Mouse (Mus musculus) left cerebral cortex, adult 2 months (tissue): ENCODE results near the gene Dennd4b. TPM values are rescaled to one million over a fixed set of nuclear protein-coding genes. Genes with fewer than 3 reads are reported as not detected.
"Not testable (repeated sequence)": the region's sequence is repeated elsewhere in the genome, so short reads cannot be mapped to it uniquely, and the experiment has no call there.

Experiments used
- DNase-seq, 2 experiments: peaks; one replicate each; pipeline ENCODE4 v3.0.0; 2021 to 2022; ENCODE audit warnings: low spot score in 2 of 2, mixed read lengths in 1 of 2; ENCODE audit errors: extremely low spot score in 1 of 2
- H3K27ac ChIP-seq: fragments of 200-600 bp; 2 replicates; pipeline ENCODE4 v1.8.1; 2022
- H3K4me3 ChIP-seq: fragments of 200-600 bp; 2 replicates; pipeline ENCODE4 v1.8.1; 2022
- CTCF ChIP-seq: fragments of 200-600 bp; IDR thresholded peaks from 2 replicates; pipeline ENCODE4 v1.8.1; 2022; ENCODE audit warnings: antibody characterized with exemption, mild to moderate bottlenecking, moderate library complexity
- intact Hi-C: fragments of 180-260 bp; cut with DNase I; formaldehyde crosslinking; loops from one replicate; pipeline ENCODE4 v1.15.1; 2025
- total RNA-seq, 2 experiments: library from RNA; stranded (reverse); gene quantifications; 2 replicates each; pipeline ENCODE4 v1.2.3; 2021

Gene Dennd4b
- total RNA-seq, 2 experiments from 2014 or later = 35.0 to 36.7 TPM

DNA sequence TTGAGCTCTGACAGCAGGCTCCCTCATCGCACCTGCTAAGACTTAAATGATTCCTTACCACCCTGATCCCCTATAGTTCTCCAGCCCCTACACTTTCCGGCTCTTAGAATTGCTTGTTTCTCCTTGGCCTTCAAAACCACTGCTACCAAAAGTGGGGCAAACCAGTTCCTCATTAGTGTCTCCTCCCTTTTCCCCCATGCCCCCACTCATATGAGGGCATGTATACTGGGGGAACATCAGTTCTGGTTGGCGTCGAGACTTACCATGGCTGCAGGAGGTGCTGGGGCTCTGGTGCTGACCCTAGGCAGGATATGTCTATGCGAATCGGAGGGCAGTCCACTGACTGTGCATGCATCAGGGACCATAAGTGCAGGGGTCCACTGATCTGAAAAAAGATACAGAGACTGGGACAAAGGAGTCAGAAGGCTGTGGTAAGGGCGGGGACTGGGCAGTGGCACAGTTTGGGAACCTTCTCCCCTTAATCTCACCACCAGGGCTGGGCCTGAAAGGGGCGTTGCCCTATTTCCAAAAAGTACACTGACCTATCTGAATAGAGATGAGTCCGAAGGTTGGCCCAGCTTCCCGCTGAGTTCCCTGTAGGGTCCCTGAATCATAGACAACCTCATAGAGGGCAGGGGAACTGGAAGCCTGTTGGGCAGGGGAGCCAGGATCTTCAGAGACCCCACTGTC is 23.2 kb upstream of the Dennd4b start:
- DNase-seq = no peak
- no peak overlapping the region for H3K4me3 ChIP-seq
- intact Hi-C loops = no loop called here
- no peak overlapping the region for H3K27ac ChIP-seq
- no peak for TF ChIP-seq CTCF

DNA sequence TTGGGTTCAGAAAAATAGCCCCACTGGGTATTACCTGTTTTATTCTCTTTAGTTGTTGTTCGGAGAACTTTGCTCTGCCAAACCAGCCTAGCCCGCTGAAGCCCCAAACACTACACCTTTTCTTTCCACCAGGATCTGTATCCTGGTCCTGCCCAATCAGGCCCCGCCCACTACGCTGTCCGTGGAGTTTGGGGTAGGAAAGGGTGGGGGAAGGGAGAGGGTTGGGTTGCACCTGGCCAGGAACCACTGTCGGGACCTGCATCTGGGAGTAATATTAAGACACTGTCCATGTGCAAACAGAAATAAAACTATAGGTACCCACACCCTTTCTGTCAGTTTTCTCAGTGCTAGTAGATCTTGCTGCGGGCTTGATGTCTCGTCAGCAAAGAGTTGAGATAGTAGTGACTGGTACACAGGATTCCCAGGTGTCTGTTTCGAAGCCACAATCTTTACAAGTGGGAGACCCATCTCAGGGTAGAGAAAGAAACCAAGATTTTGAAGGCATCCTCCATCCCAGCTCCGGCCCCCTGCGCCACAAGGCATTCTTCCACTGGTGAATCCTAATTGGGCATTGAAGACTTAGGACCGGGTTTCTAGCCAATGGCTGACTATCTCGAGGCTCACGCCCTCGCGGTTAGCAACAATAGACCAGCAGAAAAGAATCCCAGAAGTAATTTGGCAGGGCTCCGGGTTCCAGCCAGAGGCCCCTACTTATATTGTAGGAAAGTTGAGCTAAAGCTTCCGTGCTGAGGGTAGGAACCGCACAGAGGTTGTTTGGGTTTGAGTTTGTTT is 21.8 kb upstream of the Dennd4b start, which contains the start of gene Creb3l4:
TSS of gene Creb3l4 (minus strand) at position 529 of the 792 bp plus-strand sequence.
- TF ChIP-seq CTCF = no peak
- no peak for DNase-seq
- H3K27ac ChIP-seq = no peak within 1 kb of the TSS
- peak within 1 kb of the TSS; percentile 24 for H3K4me3 ChIP-seq
- intact Hi-C loops = no loop called here

DNA sequence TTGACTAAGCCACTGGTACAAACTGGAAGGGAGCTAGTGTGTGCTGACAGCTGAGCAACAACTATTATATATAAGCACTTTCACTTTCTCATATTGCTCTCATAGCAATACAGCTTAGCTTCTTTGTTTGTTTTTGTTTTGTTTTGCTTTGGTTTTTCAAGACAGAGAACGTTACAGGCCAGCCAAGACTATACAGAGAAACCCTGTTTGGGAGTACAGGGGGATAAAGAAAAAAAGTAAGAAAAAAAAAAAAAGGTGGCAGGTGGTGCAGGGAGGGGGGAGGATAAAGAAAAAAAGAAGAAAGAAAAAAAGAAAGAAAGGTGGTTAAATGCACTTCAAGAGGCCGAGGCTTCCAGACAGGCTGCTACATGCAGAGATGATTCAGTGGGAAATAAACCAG is 19.6 kb upstream of the Dennd4b start:
- no peak overlapping the region for H3K4me3 ChIP-seq
- intact Hi-C loops = no loop called here
- no peak for TF ChIP-seq CTCF
- DNase-seq = no peak
- no peak overlapping the region for H3K27ac ChIP-seq

DNA sequence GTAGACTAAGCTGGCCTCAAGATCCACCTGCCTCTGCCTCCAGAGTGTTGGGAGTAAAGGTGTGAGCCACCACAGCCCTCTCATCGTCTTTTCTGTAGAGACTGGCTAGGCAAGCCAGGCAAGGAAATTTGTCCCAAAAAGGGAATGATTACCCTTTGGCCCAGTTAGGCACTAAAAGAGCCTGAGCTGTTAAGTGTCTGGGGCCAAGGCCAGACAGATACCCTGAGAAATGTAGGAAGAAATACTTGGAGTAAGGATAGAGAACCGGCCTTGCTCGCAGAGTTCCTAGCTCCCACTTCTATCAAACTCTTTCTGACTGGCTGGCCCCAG is 17.4 kb upstream of the Dennd4b start:
- TF ChIP-seq CTCF = peak; percentile 14
- intact Hi-C loops = no loop called here
- H3K4me3 ChIP-seq = peak overlapping the region; percentile 91
- DNase-seq = no peak
- H3K27ac ChIP-seq = peak overlapping the region; percentile 91

DNA sequence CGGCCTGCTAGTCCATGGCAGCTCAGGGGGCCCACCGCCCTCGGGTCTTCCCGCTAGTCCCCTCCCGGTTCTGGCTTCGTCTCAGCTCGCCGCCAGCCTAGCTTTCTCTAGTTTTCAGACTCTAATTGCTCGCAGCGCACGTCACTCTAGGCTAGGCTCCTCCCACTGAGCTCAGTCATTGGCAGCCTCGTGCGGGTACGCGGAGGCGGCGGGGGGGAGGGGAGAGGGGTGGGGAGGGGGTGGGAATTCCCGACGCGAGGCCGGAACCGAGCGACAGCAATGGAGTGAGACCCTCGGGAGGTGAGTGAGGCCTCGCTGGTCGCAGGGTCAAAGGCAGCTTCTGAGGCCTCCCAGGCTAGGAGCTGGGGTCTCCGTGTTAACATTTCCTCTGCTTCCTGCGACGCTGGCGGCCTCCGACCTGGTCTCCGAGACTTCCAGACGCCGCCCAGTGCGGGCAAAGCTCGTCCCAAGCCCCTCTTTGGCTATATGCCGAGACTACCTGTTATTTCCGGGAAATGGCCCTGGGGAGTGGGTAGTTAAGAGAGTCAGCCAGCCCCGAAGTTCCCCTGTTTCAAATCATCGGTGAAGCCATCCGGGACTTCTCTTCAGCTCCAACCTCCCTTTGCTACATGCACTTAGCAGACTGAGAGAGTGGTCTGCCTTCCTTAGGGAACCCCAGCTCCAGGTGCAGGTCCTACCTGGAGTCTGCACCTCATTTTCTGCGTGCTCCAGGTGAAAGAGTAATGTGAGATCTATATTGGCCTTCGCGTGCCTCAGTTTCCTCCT is 16.8 kb upstream of the Dennd4b start, which contains the start of gene Slc39a1:
TSS of gene Slc39a1 (plus strand) at position 213 of the 786 bp plus-strand sequence.
- Histone ChIP-seq H3K4me3 (peak within 1 kb of the TSS; percentile 91), H3K27ac (peak within 1 kb of the TSS; percentile 91)
- DNase-seq = peak; percentile 88 to 90
- intact Hi-C loops = loop anchor here (2.0 kb wide), 1 partner anchor 17 kb away; the partner anchor contains the start of gene Jtb
- TF ChIP-seq CTCF = no peak

DNA sequence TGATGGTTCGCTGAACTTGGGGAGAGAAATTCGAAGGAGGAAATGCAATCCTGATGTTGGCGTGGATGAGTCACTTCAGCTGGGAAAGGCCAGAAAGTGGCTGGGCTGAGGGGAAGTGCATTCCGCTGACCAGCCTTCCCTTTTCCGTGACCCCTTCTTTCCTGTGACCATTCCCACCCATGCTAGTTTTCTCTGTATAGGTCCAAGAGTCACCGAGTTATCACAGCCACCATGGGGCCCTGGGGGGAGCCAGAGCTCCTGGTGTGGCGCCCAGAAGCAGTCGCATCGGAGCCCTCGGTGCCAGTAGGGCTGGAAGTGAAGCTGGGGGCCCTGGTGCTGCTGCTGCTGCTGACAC is 16.3 kb upstream of the Dennd4b start:
- intact Hi-C loops = loop anchor here (2.0 kb wide), 1 partner anchor 18 kb away; the partner anchor contains the start of gene Jtb

DNA sequence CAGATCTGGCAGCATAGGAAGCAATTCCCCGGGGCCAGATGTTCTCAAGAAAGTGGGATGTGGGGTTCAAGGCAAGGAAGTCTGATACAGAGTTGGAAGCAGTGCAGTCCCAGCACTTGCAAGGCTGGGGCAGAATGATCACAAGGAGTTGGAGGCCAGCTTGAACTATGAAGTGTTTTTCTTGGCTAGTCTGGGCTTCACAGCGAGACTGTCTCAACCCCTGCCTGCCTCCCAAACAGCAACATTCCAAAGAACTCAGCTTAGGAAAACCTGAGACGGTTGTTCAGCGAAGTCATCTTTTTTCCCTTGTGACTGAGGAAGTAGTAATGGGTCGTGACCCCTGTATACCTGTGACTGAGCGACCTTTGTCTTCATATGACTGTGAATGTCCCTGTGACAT is 14.2 kb upstream of the Dennd4b start:
- Histone ChIP-seq H3K4me3 (no peak overlapping the region), H3K27ac (no peak overlapping the region)
- no peak for DNase-seq
- intact Hi-C loops = no loop called here
- TF ChIP-seq CTCF = no peak

More for the DNA sequence above, 16.3 kb upstream of the Dennd4b start:
- peak in 1 of 2 experiments; percentile 18 for DNase-seq
- Histone ChIP-seq H3K27ac (peak overlapping the region; percentile 91), H3K4me3 (peak overlapping the region; percentile 91)
- TF ChIP-seq CTCF = no peak

DNA sequence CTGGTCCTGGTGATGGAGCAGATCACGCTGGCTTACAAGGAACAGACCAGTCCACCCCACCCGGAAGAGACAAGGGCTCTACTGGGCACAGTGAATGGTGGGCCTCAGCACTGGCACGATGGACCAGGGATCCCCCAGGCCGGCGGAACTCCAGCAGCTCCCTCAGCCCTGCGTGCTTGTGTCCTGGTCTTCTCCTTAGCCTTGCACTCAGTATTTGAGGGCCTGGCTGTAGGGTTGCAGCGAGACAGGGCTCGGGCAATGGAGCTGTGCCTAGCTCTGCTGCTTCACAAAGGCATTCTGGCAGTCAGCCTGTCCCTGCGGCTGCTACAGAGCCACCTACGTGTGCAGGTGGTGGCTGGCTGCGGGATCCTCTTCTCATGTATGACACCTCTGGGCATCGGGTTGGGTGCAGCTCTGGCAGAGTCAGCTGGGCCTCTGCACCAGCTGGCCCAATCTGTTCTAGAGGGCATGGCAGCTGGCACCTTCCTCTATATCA is 13.2 kb upstream of the Dennd4b start:
- intact Hi-C loops, DNase-seq, H3K4me3 ChIP-seq: not testable (repeated sequence)
- H3K27ac ChIP-seq = peak overlapping the region; percentile 24; the same call in 1 of the 2 replicates

DNA sequence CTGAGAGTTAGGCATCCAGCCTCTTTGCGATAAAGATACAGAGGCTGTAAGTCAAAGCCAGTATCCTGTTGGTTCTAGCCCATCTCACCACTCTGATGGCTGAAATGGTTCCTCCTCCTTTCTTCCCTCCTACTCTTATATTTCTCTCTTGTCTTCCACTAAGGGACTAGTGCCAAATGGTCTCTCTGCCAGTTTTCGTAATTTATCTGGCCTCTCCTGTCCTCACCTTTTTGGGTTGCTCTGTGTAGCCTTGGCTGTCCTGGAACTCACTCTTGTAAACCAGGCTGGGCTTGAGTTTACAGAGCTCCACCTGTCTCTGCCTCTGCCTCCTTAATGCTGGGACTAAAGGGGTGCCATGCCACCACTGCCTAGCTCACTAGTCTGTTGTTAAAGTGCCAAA is 12.3 kb upstream of the Dennd4b start:
- intact Hi-C loops, H3K27ac ChIP-seq, DNase-seq, H3K4me3 ChIP-seq: not testable (repeated sequence)

DNA sequence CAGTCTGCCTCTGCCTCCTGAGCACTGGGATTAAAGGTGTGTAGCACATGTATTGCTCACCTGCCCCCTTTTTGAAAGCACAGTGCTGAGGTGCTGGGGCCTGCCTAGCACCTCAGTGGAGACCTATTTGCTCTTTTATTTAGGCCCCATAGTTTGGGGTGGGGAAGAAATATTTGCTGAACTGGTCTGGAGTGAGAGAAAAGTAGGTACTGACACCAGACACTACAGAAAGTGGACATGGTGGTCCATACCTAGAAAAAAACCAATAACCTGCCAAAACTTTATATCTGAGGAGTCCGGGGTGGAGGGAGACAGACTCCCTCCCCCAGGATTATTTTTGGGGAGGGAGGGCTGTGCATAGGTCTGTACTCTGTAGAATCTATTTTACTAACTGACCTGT is 11.8 kb upstream of the Dennd4b start:
- DNase-seq, H3K4me3 ChIP-seq, H3K27ac ChIP-seq, intact Hi-C loops: not testable (repeated sequence)

DNA sequence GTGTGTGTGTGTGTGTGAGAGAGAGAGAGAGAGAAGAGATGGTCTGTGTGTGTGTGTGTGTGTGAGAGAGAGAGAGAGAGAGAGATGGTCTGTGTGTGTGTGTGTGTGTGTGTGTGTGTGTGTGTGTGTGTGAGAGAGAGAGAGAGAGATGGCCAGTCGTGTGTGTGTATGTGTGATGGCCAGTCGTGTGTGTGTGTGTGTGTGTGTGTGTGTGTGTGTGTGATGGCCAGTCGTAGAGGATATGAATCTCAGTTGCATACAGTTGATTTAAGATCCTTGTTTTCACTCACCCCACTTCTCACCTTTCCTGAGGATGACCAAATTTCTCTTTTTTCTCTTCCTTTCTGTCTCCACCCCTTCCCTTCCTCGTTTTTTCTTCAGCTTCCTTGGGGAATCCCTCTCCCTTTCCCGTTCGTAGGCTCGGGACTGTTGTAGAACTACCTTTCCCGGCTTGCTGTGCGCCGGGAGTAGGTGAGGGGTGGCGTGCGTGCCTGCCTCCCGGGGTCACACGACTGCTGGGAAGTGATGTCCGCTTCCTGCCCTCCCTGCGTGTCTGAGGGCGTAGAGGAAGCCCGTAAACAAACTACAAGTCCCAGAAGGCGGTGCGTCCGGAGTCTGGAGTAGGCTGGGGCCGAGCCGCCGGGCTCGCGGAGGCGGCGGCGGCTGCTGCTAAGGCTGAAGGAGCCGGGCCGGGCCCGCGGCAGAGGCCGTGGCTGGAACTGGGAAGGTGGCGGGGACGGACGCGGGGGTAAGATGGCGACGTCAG is 11.1 kb upstream of the Dennd4b start, which contains the start of gene Crtc2:
TSS of gene Crtc2 (plus strand) at position 511 of the 766 bp plus-strand sequence.
- Histone ChIP-seq H3K4me3 (peak within 1 kb of the TSS; percentile 96), H3K27ac (peak within 1 kb of the TSS; percentile 89)
- intact Hi-C loops = no loop called here
- TF ChIP-seq CTCF = no peak
- peak; percentile 94 to 97 for DNase-seq
